Mouse (Mus musculus) intestine, embryonic 15.5 days (tissue): ENCODE measurements around the gene Aqp6. TPM values are rescaled to one million over a fixed set of nuclear protein-coding genes. Genes with fewer than 3 reads are reported as not detected.

ENCODE experiments used
- ATAC-seq: fragments of 200-750 bp; cut with Nextera tagmentation; 2 replicates; pipeline ENCODE4 v1.8.0; 2017; ENCODE audit warnings: moderate TSS enrichment, moderate library complexity
- H3K27ac ChIP-seq: fragments of 300-500 bp; sonication (generic); 2 replicates; pipeline ENCODE4 v1.5.1; 2015; ENCODE audit warnings: mild to moderate bottlenecking, inconsistent platforms
- H3K27me3 ChIP-seq: fragments of 300-500 bp; sonication (generic); replicated peaks from 2 replicates; pipeline ENCODE4 v1.6.1; 2015; ENCODE audit warnings: inconsistent platforms
- H3K36me3 ChIP-seq: fragments of 300-500 bp; sonication (generic); 2 replicates; pipeline ENCODE4 v1.6.1; 2015; ENCODE audit warnings: inconsistent platforms
- H3K4me1 ChIP-seq: fragments of 300-500 bp; sonication (generic); replicated peaks from 2 replicates; pipeline ENCODE4 v1.6.1; 2015; ENCODE audit warnings: inconsistent platforms
- H3K4me2 ChIP-seq: fragments of 300-500 bp; sonication (generic); replicated peaks from 2 replicates; pipeline ENCODE4 v1.6.1; 2015; ENCODE audit warnings: mild to moderate bottlenecking, inconsistent platforms
- H3K4me3 ChIP-seq: fragments of 300-500 bp; sonication (generic); replicated peaks from 2 replicates; pipeline ENCODE4 v1.5.1; 2015; ENCODE audit warnings: inconsistent platforms
- H3K9ac ChIP-seq: fragments of 300-500 bp; sonication (generic); 2 replicates; pipeline ENCODE4 v1.6.1; 2015; ENCODE audit warnings: inconsistent platforms
- H3K9me3 ChIP-seq: fragments of 300-500 bp; sonication (generic); 2 replicates; pipeline ENCODE4 v1.6.1; 2016; ENCODE audit warnings: inconsistent platforms
- WGBS: fragments of 180-500 bp; shearing (Covaris S2); methylation state at CpG from one replicate; pipeline ENCODE4 v1.1.7; 2015; 5-methylcytosine and 5-hydroxymethylcytosine counted together
- polyA plus RNA-seq: library from polyadenylated mRNA; unstranded; fragments of >200 nt; fragmentation: Nextera tagmentation; extraction: Ambion mirVana; gene quantifications from 2 replicates; pipeline ENCODE4 v1.2.1, GENCODE M21; 2015

The Aqp6 gene
- polyA plus RNA-seq, 1 experiment from 2014 or later, result not detected

GRCm38 (mm10) chr15:99602206-99602820 lies 1.1 kb downstream of the Aqp6 start:
- no peak overlapping the region for H3K4me2 ChIP-seq
- H3K4me3 ChIP-seq, result no peak overlapping the region
- WGBS, result 78% methylated on average over 17 of the region's 17 CpGs
- H3K4me1 ChIP-seq, result peaks cover 16% of the 10 kb centered on the region
- no peak overlapping the region for H3K27ac ChIP-seq
- H3K9me3 ChIP-seq, result no peaks in the 10 kb centered on the region
- ATAC-seq, result no peak
- no peak overlapping the region for H3K9ac ChIP-seq
- no peaks in the 10 kb centered on the region for H3K36me3 ChIP-seq
- peaks cover 24% of the 10 kb centered on the region for H3K27me3 ChIP-seq

- no peaks in the 10 kb centered on the region for H3K9me3 ChIP-seq
- peaks cover 18% of the 10 kb centered on the region for H3K27me3 ChIP-seq
- H3K4me2 ChIP-seq, result no peak overlapping the region
- H3K36me3 ChIP-seq, result no peaks in the 10 kb centered on the region
- H3K9ac ChIP-seq, result no peak overlapping the region
- ATAC-seq, result no peak
- WGBS, result 71% methylated on average over 7 of the region's 7 CpGs
- H3K4me1 ChIP-seq, result peaks cover 22% of the 10 kb centered on the region
- H3K4me3 ChIP-seq, result no peak overlapping the region
- H3K27ac ChIP-seq, result no peak overlapping the region
Measured at GRCm38 (mm10) chr15:99603216-99603615, 2.0 kb downstream of the Aqp6 start.

- no peak for ATAC-seq
- Histone ChIP-seq H3K9ac (no peak overlapping the region), H3K9me3 (no peaks in the 10 kb centered on the region), H3K36me3 (no peaks in the 10 kb centered on the region), H3K4me3 (no peak overlapping the region), H3K27me3 (0 out of 2 replicates have a peak, but pooled peaks cover 3% of the 10 kb centered on the region), H3K27ac (no peak overlapping the region), H3K4me1 (peaks cover 22% of the 10 kb centered on the region), H3K4me2 (no peak overlapping the region)
- 79% methylated on average over 3 of the region's 3 CpGs for WGBS
Measured at GRCm38 (mm10) chr15:99605595-99605994, 4.4 kb downstream of the Aqp6 start.

- Histone ChIP-seq H3K36me3 (no peaks in the 10 kb centered on the region), H3K4me2 (no peak overlapping the region), H3K27ac (no peak overlapping the region), H3K9ac (no peak overlapping the region), H3K4me3 (no peak overlapping the region), H3K4me1 (peaks cover 22% of the 10 kb centered on the region), H3K27me3 (0 out of 2 replicates have a peak, but pooled peaks cover 2% of the 10 kb centered on the region), H3K9me3 (no peaks in the 10 kb centered on the region)
- ATAC-seq, result no peak
- WGBS, result 21% methylated on average over 5 of the region's 5 CpGs
Measured at GRCm38 (mm10) chr15:99606515-99606914, 5.3 kb downstream of the Aqp6 start.

- ATAC-seq, result peak; percentile 36; the same call in 1 of the 2 replicates
- H3K27ac ChIP-seq, result no peak overlapping the region
- H3K9me3 ChIP-seq, result no peaks in the 10 kb centered on the region
- H3K4me3 ChIP-seq, result no peak overlapping the region
- WGBS, result 22% methylated on average over 10 of the region's 10 CpGs
- H3K4me1 ChIP-seq, result peaks cover 21% of the 10 kb centered on the region
- 0 out of 2 replicates have a peak, but pooled peaks cover 2% of the 10 kb centered on the region for H3K27me3 ChIP-seq
- no peaks in the 10 kb centered on the region for H3K36me3 ChIP-seq
- H3K4me2 ChIP-seq, result no peak overlapping the region
- no peak overlapping the region for H3K9ac ChIP-seq
Measured at GRCm38 (mm10) chr15:99607388-99608113, 6.4 kb downstream of the Aqp6 start.

GRCm38 (mm10) chr15:99608382-99609125 lies 7.4 kb downstream of the Aqp6 start:
- 84% methylated on average over 13 of the region's 13 CpGs for WGBS

GRCm38 (mm10) chr15:99611563-99611962 lies 10.4 kb downstream of the Aqp6 start:
- H3K27ac ChIP-seq, result no peak overlapping the region
- H3K27me3 ChIP-seq, result 0 out of 2 replicates have a peak, but pooled peaks cover 2% of the 10 kb centered on the region
- no peaks in the 10 kb centered on the region for H3K9me3 ChIP-seq
- 53% methylated on average over 7 of the region's 7 CpGs for WGBS
- H3K4me2 ChIP-seq, result no peak overlapping the region
- no peaks in the 10 kb centered on the region for H3K36me3 ChIP-seq
- peak; percentile 15; the same call in 1 of the 2 replicates for ATAC-seq
- no peak overlapping the region for H3K9ac ChIP-seq
- peaks cover 28% of the 10 kb centered on the region for H3K4me1 ChIP-seq
- no peak overlapping the region for H3K4me3 ChIP-seq

More at GRCm38 (mm10) chr15:99608382-99609125, 7.4 kb downstream of the Aqp6 start:
- Histone ChIP-seq H3K9me3 (no peaks in the 10 kb centered on the region), H3K27ac (no peak overlapping the region), H3K9ac (no peak overlapping the region), H3K27me3 (0 out of 2 replicates have a peak, but pooled peaks cover 2% of the 10 kb centered on the region), H3K4me3 (no peak overlapping the region), H3K4me1 (peaks cover 17% of the 10 kb centered on the region), H3K4me2 (no peak overlapping the region), H3K36me3 (no peaks in the 10 kb centered on the region)
- no peak for ATAC-seq

GRCm38 (mm10) chr15:99614273-99614672 lies 13.1 kb downstream of the Aqp6 start:
- Histone ChIP-seq H3K9me3 (no peaks in the 10 kb centered on the region), H3K4me2 (no peak overlapping the region), H3K4me3 (no peak overlapping the region), H3K36me3 (no peaks in the 10 kb centered on the region), H3K27ac (no peak overlapping the region), H3K4me1 (peaks cover 15% of the 10 kb centered on the region), H3K9ac (no peak overlapping the region), H3K27me3 (no peaks in the 10 kb centered on the region)
- ATAC-seq, result no peak
- 73% methylated on average over 13 of the region's 13 CpGs for WGBS

GRCm38 (mm10) chr15:99614753-99615152 lies 13.6 kb downstream of the Aqp6 start:
- Histone ChIP-seq H3K27me3 (no peaks in the 10 kb centered on the region), H3K9ac (no peak overlapping the region), H3K4me3 (no peak overlapping the region), H3K36me3 (0 out of 2 replicates have a peak, but pooled peaks cover 1% of the 10 kb centered on the region), H3K4me1 (peaks cover 15% of the 10 kb centered on the region), H3K27ac (0 out of 2 replicates have a peak overlapping the region, but pooled peaks have one; percentile 18), H3K9me3 (no peaks in the 10 kb centered on the region), H3K4me2 (peak overlapping the region; percentile 22; the same call in 1 of the 2 replicates)
- WGBS, result 3% methylated on average over 12 of the region's 12 CpGs
- ATAC-seq, result peak; percentile 67

GRCm38 (mm10) chr15:99615246-99615645 lies 14.0 kb downstream of the Aqp6 start:
- Histone ChIP-seq H3K27me3 (no peaks in the 10 kb centered on the region), H3K4me1 (peaks cover 15% of the 10 kb centered on the region), H3K4me3 (no peak overlapping the region), H3K36me3 (0 out of 2 replicates have a peak, but pooled peaks cover 4% of the 10 kb centered on the region), H3K9me3 (no peaks in the 10 kb centered on the region), H3K4me2 (no peak overlapping the region), H3K9ac (no peak overlapping the region), H3K27ac (0 out of 2 replicates have a peak overlapping the region, but pooled peaks have one; percentile 18)
- 36% methylated on average over 9 of the region's 9 CpGs for WGBS
- 0 out of 2 replicates have a peak, but pooled peaks have one; percentile 33 for ATAC-seq

- H3K9ac ChIP-seq, result no peak overlapping the region
- ATAC-seq, result no peak
- H3K27me3 ChIP-seq, result no peaks in the 10 kb centered on the region
- H3K9me3 ChIP-seq, result no peaks in the 10 kb centered on the region
- H3K4me3 ChIP-seq, result no peak overlapping the region
- H3K27ac ChIP-seq, result no peak overlapping the region
- WGBS, result 85% methylated on average over 3 of the region's 3 CpGs
- peaks cover 15% of the 10 kb centered on the region for H3K4me1 ChIP-seq
- peaks cover 13% of the 10 kb centered on the region for H3K36me3 ChIP-seq
- H3K4me2 ChIP-seq, result no peak overlapping the region
Measured at GRCm38 (mm10) chr15:99618595-99618994, 17.4 kb downstream of the Aqp6 start.

- H3K4me3 ChIP-seq, result no peak overlapping the region
- H3K9ac ChIP-seq, result no peak overlapping the region
- H3K36me3 ChIP-seq, result peaks cover 22% of the 10 kb centered on the region
- ATAC-seq, result no peak
- H3K4me2 ChIP-seq, result no peak overlapping the region
- H3K9me3 ChIP-seq, result no peaks in the 10 kb centered on the region
- no peaks in the 10 kb centered on the region for H3K27me3 ChIP-seq
- no peak overlapping the region for H3K27ac ChIP-seq
- peaks cover 9% of the 10 kb centered on the region for H3K4me1 ChIP-seq
- 69% methylated on average over 4 of the region's 4 CpGs for WGBS
Measured at GRCm38 (mm10) chr15:99619821-99620220, 18.6 kb downstream of the Aqp6 start.
